Mouse (Mus musculus): ENCODE measurements at regions not wholly inside any gene's neighbourhood (a gene's known extent, or its start where the extent isn't known, plus 50 kb on each side); places are given as distances from the start of the nearest gene placed in this dataset.

- DNase-seq (ENCODE audit: low spot score) = no peak
Measured at GRCm38 (mm10) chr11:18715851-18716126, 303.0 kb downstream of the Meis1 start.

- DNase-seq (ENCODE audit: low spot score) = no peak
Measured at GRCm38 (mm10) chr11:18715050-18715850, 303.5 kb downstream of the Meis1 start.

- DNase-seq (ENCODE audit: low spot score) = no peak
Measured at GRCm38 (mm10) chr11:18714400-18714799, 304.4 kb downstream of the Meis1 start.

- DNase-seq (ENCODE audit: low spot score) = no peak
Measured at GRCm38 (mm10) chr11:18712642-18713053, 306.1 kb downstream of the Meis1 start.

GRCm38 (mm10) chr11:18709628-18710027 lies 309.2 kb downstream of the Meis1 start:
- no peak for DNase-seq (ENCODE audit: low spot score)

- DNase-seq (ENCODE audit: low spot score) = no peak
Measured at GRCm38 (mm10) chr11:18681593-18681992, 337.2 kb downstream of the Meis1 start.

- no peak for DNase-seq (ENCODE audit: low spot score)
Measured at GRCm38 (mm10) chr11:18676876-18677275, 341.9 kb downstream of the Meis1 start.

- DNase-seq (ENCODE audit: low spot score) = no peak
Measured at GRCm38 (mm10) chr11:18670967-18671366, 347.8 kb downstream of the Meis1 start.

GRCm38 (mm10) chr11:18669322-18669721 lies 349.5 kb downstream of the Meis1 start:
- no peak for DNase-seq (ENCODE audit: low spot score)

GRCm38 (mm10) chr11:18656358-18656757 lies 362.4 kb downstream of the Meis1 start:
- DNase-seq (ENCODE audit: low spot score) = no peak

- no peak for DNase-seq (ENCODE audit: low spot score)
Measured at GRCm38 (mm10) chr11:18631975-18632773, 386.6 kb downstream of the Meis1 start.

GRCm38 (mm10) chr11:18631570-18631969 lies 387.2 kb downstream of the Meis1 start:
- no peak for DNase-seq (ENCODE audit: low spot score)

- DNase-seq (ENCODE audit: low spot score) = no peak
Measured at GRCm38 (mm10) chr11:18621777-18622176, 397.0 kb downstream of the Meis1 start.

GRCm38 (mm10) chr11:18604836-18605235 lies 413.9 kb downstream of the Meis1 start:
- no peak for DNase-seq (ENCODE audit: low spot score)

- no peak for DNase-seq (ENCODE audit: low spot score)
Measured at GRCm38 (mm10) chr11:18601568-18602182, 417.1 kb downstream of the Meis1 start.

GRCm38 (mm10) chr11:18598349-18598748 lies 420.4 kb downstream of the Meis1 start:
- DNase-seq (ENCODE audit: low spot score) = no peak

GRCm38 (mm10) chr11:18596996-18597395 lies 421.8 kb downstream of the Meis1 start:
- DNase-seq (ENCODE audit: low spot score) = no peak

- DNase-seq (ENCODE audit: low spot score) = no peak
Measured at GRCm38 (mm10) chr11:18590487-18590886, 428.3 kb downstream of the Meis1 start.

- DNase-seq (ENCODE audit: low spot score) = no peak
Measured at GRCm38 (mm10) chr11:18586468-18586867, 432.3 kb downstream of the Meis1 start.

GRCm38 (mm10) chr11:18585031-18585430 lies 433.8 kb downstream of the Meis1 start:
- DNase-seq (ENCODE audit: low spot score) = no peak

GRCm38 (mm10) chr11:18582781-18583161 lies 436.0 kb downstream of the Meis1 start:
- DNase-seq (ENCODE audit: low spot score) = no peak

- no peak for DNase-seq (ENCODE audit: low spot score)
Measured at GRCm38 (mm10) chr11:18581997-18582780, 436.6 kb downstream of the Meis1 start.

All from yolk sac, embryonic 10.5 days (tissue).